Mouse (Mus musculus) heart, embryonic 11.5 days (tissue): ENCODE measurements at regions not wholly inside any gene's neighbourhood (a gene's known extent, or its start where the extent isn't known, plus 50 kb on each side); places are given as distances from the start of the nearest gene placed in this dataset.

Source experiments
- ATAC-seq: fragments of 200-750 bp; cut with Nextera tagmentation; replicated peaks from 2 replicates; pipeline ENCODE4 v1.8.0; 2017; ENCODE audit warnings: moderate library complexity; ENCODE audit not compliant: insufficient number of reproducible peaks, low FRiP score, low TSS enrichment
- H3K27ac ChIP-seq: fragments of 300-500 bp; sonication (generic); 2 replicates; pipeline ENCODE4 v1.5.1; 2014; ENCODE audit warnings: mild to moderate bottlenecking, low read depth, low read length
- H3K27me3 ChIP-seq: fragments of 300-500 bp; sonication (generic); 2 replicates; pipeline ENCODE4 v1.6.1; 2014; ENCODE audit warnings: mild to moderate bottlenecking, low read length, mixed read lengths; ENCODE audit not compliant: control insufficient read depth, insufficient read depth
- H3K36me3 ChIP-seq: fragments of 300-500 bp; sonication (generic); 2 replicates; pipeline ENCODE4 v1.6.1; 2014; ENCODE audit warnings: mild to moderate bottlenecking, low read length, moderate library complexity, mixed read lengths; ENCODE audit not compliant: control insufficient read depth, insufficient read depth
- H3K4me1 ChIP-seq: fragments of 300-500 bp; sonication (generic); 2 replicates; pipeline ENCODE4 v1.6.1; 2014; ENCODE audit warnings: low read length; ENCODE audit not compliant: control insufficient read depth, insufficient read depth
- H3K4me2 ChIP-seq: fragments of 300-500 bp; sonication (generic); 2 replicates; pipeline ENCODE4 v1.6.1; 2014; ENCODE audit warnings: mild to moderate bottlenecking, moderate library complexity
- H3K4me3 ChIP-seq: fragments of 300-500 bp; sonication (generic); 2 replicates; pipeline ENCODE4 v1.5.1; 2014; ENCODE audit warnings: low read depth, low read length
- H3K9ac ChIP-seq: fragments of 300-500 bp; sonication (generic); 2 replicates; pipeline ENCODE4 v1.6.1; 2014; ENCODE audit warnings: mild to moderate bottlenecking, low read depth, low read length, moderate library complexity
- H3K9me3 ChIP-seq: fragments of 300-500 bp; sonication (generic); replicated peaks from 2 replicates; pipeline ENCODE4 v1.6.1; 2016; ENCODE audit warnings: low read length; ENCODE audit not compliant: control insufficient read depth
- WGBS: fragments of 180-500 bp; shearing (Covaris S2); extraction: QIAGEN DNeasy Blood & Tissue Kit; methylation state at CpG from one replicate; pipeline ENCODE4 v1.1.7; 2014; ENCODE audit not compliant: insufficient replicate concordance; 5-methylcytosine and 5-hydroxymethylcytosine counted together

GRCm38 (mm10) chr16:30205816-30206356, 61.4 kb downstream of the Cpn2 start:
- Histone ChIP-seq H3K9ac (no peak overlapping the region), H3K4me1 (no peaks in the 10 kb centered on the region), H3K4me2 (no peak overlapping the region), H3K27me3 (peaks cover 4% of the 10 kb centered on the region; the same call in 1 of the 2 replicates), H3K4me3 (no peak overlapping the region), H3K27ac (no peak overlapping the region), H3K36me3 (no peaks in the 10 kb centered on the region), H3K9me3 (no peaks in the 10 kb centered on the region)
- 33% methylated on average over 15 of the region's 15 CpGs for WGBS
- no peak for ATAC-seq
